Mouse (Mus musculus) forebrain, embryonic 11.5 days (tissue): ENCODE data around the gene Kcne4. TPM values are rescaled to one million over a fixed set of nuclear protein-coding genes. Genes with fewer than 3 reads are reported as not detected.

Experiments
- ATAC-seq: fragments of 200-750 bp; cut with Nextera tagmentation; replicated peaks from 2 replicates; pipeline ENCODE4 v1.8.0; 2017; ENCODE audit warnings: moderate TSS enrichment; ENCODE audit not compliant: low FRiP score
- DNase-seq: peaks from one replicate; pipeline ENCODE4 v3.0.0-alpha.2; 2017; ENCODE audit warnings: low spot score
- H3K27ac ChIP-seq: fragments of 300-500 bp; sonication (generic); 2 replicates; pipeline ENCODE4 v1.5.1; 2014; ENCODE audit warnings: low read depth, low read length
- H3K27me3 ChIP-seq: fragments of 300-500 bp; sonication (generic); 2 replicates; pipeline ENCODE4 v1.6.1; 2014; ENCODE audit warnings: mild to moderate bottlenecking, low read length, mixed read lengths; ENCODE audit not compliant: control insufficient read depth, insufficient read depth
- H3K36me3 ChIP-seq: fragments of 300-500 bp; sonication (generic); 2 replicates; pipeline ENCODE4 v1.6.1; 2014; ENCODE audit warnings: mild to moderate bottlenecking, low read length, moderate library complexity, mixed read lengths; ENCODE audit not compliant: control insufficient read depth, insufficient read depth
- H3K4me1 ChIP-seq: fragments of 300-500 bp; sonication (generic); replicated peaks from 2 replicates; pipeline ENCODE4 v1.6.1; 2014; ENCODE audit warnings: low read length, mixed read lengths; ENCODE audit not compliant: control insufficient read depth, insufficient read depth
- H3K4me2 ChIP-seq: fragments of 300-500 bp; sonication (generic); 2 replicates; pipeline ENCODE4 v1.6.1; 2014; ENCODE audit warnings: low read depth, mild to moderate bottlenecking, low read length, moderate library complexity, mixed read lengths; ENCODE audit not compliant: severe bottlenecking
- H3K4me3 ChIP-seq: fragments of 300-500 bp; sonication (generic); 2 replicates; pipeline ENCODE4 v1.5.1; 2014; ENCODE audit warnings: low read depth, low read length
- H3K9ac ChIP-seq: fragments of 300-500 bp; sonication (generic); 2 replicates; pipeline ENCODE4 v1.6.1; 2014; ENCODE audit warnings: low read length
- H3K9me3 ChIP-seq: fragments of 300-500 bp; sonication (generic); 2 replicates; pipeline ENCODE4 v1.6.1; 2016; ENCODE audit warnings: low read length, mixed read lengths; ENCODE audit not compliant: control insufficient read depth
- WGBS: fragments of 180-500 bp; shearing (Covaris S2); extraction: QIAGEN DNeasy Blood & Tissue Kit; methylation state at CpG from one replicate; pipeline ENCODE4 v1.1.7; 2014; 5-methylcytosine and 5-hydroxymethylcytosine counted together
- polyA plus RNA-seq: library from polyadenylated mRNA; unstranded; fragments of >200 nt; fragmentation: Nextera tagmentation; extraction: Ambion mirVana; gene quantifications from 2 replicates; pipeline ENCODE4 v1.2.1, GENCODE M21; 2014

Gene Kcne4
- polyA plus RNA-seq, 1 experiment from 2014 or later: 0.52 TPM

DNA sequence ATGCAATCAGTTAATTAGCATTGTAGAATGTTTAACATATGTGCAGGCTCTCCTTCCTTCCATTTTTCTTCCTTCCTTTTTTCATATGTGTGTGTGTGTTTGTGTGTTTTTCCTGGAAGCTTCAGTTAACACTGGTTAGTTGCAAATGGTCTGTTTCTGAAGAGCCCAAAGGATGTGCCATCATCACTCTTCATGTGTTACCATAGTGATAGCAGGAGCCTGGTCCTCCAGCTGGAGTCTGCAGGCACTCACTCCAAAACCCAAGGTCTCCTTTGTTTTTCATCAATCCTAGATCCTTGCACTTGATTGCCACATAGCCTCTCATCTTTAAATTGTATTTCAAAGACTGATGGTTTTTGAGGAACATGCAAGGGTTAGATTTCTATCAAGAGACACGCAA is 29.1 kb downstream of the Kcne4 start:
- Histone ChIP-seq H3K4me2 (no peak overlapping the region), H3K4me1 (no peaks in the 10 kb centered on the region), H3K9me3 (no peaks in the 10 kb centered on the region), H3K27me3 (no peaks in the 10 kb centered on the region), H3K36me3 (no peaks in the 10 kb centered on the region), H3K27ac (no peak overlapping the region), H3K4me3 (no peak overlapping the region), H3K9ac (no peak overlapping the region)
- ATAC-seq (no peak), DNase-seq (no peak)
- 95% methylated on average over 1 of the region's 1 CpGs for WGBS

DNA sequence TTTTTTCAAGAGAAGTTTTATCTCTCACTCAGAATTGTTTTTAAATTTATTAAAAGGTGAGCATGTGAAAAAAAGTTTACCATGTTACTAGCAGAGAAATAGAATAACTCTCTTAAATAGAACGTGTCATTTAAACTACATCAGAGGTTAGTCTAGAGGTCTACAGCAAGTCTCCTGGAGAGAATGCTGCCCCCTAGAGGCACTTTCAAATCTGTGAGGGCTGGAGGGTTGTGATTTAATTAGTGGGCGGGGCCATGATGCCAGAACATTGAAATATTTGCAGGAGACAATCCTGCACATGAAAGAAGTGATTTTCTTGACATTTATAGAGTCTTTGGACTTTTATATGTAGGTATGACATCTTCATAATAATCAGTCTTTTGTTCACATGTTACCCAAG is 29.9 kb downstream of the Kcne4 start:
- WGBS: 43% methylated on average over 2 of the region's 2 CpGs
- Histone ChIP-seq H3K4me2 (no peak overlapping the region), H3K27me3 (no peaks in the 10 kb centered on the region), H3K4me1 (no peaks in the 10 kb centered on the region), H3K9ac (no peak overlapping the region), H3K36me3 (no peaks in the 10 kb centered on the region), H3K9me3 (no peaks in the 10 kb centered on the region), H3K4me3 (no peak overlapping the region), H3K27ac (no peak overlapping the region)
- ATAC-seq (no peak), DNase-seq (no peak)

DNA sequence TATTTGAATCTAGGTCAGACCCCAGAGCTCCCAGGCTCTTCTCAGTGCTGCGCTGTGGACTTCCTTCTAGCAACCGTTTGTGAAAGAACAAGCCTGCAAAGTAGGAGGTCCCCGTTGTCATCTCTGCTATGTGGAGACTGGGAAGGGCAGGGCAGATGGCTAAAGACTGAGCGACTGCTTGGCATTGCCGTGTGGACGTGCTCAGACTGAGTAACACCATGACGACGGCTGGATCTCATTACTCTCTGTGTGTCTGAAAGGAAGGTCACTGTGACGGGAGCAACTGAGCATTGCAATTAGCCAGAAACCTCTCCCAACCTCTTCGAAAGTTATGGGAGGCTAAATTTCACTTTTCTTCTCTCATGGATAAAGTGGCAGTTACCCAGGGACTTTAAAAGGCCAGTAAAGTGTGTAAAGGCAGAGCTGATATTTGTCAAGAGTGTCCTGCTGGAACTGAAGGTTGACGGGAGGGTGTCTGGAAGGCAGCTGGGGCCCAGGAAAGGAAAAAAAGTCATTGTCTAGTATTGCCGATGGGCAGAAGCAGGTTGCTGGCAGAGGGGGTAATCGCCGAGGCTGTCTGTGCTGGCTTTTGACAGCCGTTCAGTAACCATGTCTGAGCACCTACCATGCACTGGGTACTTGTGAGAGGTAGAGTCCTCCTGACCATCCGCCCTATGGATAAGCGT is 36.0 kb downstream of the Kcne4 start:
- no peaks in the 10 kb centered on the region for H3K4me1 ChIP-seq
- WGBS: 60% methylated on average over 17 of the region's 17 CpGs
- peak; percentile 93 for ATAC-seq
- no peaks in the 10 kb centered on the region for H3K36me3 ChIP-seq
- H3K9me3 ChIP-seq: no peaks in the 10 kb centered on the region
- no peak overlapping the region for H3K9ac ChIP-seq
- no peak overlapping the region; the same call in 1 of the 2 replicates for H3K27ac ChIP-seq
- no peak overlapping the region for H3K4me2 ChIP-seq
- no peaks in the 10 kb centered on the region for H3K27me3 ChIP-seq
- DNase-seq: peak; percentile 53
- no peak overlapping the region for H3K4me3 ChIP-seq

DNA sequence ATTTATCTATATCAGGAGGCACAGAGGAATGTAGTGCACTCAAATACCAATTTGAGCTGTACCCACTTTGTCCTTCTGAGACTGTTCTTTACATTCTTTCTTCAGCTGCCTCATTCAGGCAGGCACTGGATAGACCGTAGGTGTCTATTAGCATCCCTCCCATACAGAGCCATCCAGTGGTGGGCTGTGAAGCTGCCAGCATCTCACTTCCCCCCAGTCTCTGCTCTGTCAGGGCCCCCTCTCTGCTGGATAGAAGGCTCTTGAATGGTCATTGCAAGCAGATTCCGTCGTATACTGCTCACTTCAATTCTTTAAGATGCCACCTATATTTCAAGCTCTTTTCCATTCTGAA is 36.5 kb downstream of the Kcne4 start:
- ATAC-seq (no peak; the same call in 1 of the 2 replicates), DNase-seq (no peak)
- Histone ChIP-seq H3K4me2 (no peak overlapping the region), H3K9ac (no peak overlapping the region), H3K27ac (no peak overlapping the region), H3K36me3 (no peaks in the 10 kb centered on the region), H3K27me3 (no peaks in the 10 kb centered on the region), H3K4me3 (no peak overlapping the region), H3K9me3 (no peaks in the 10 kb centered on the region), H3K4me1 (no peaks in the 10 kb centered on the region)
- 83% methylated on average over 3 of the region's 3 CpGs for WGBS

DNA sequence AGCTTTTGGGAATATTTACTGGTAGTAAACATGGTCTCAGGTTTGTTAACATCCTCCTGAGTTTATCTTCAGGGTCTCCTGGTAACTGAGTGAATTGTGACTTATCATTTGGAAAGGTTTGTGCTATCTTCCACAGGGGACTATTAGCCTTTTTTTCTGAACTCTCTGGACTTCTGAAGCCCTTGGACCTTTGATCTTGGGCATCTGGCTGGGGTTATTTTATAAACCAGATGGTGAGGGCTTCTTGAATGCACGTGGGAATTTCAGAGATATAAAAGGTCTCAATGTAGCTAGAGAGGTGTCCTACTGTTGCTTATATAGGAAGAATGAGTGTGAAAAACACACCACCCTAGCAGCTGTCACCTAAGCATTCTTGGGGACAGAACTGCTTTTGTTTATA is 37.7 kb downstream of the Kcne4 start:
- 50% methylated on average over 1 of the region's 1 CpGs for WGBS
- no peaks in the 10 kb centered on the region for H3K9me3 ChIP-seq
- DNase-seq (no peak), ATAC-seq (no peak)
- no peak overlapping the region for H3K4me2 ChIP-seq
- H3K36me3 ChIP-seq: no peaks in the 10 kb centered on the region
- no peak overlapping the region for H3K4me3 ChIP-seq
- no peak overlapping the region for H3K27ac ChIP-seq
- H3K9ac ChIP-seq: no peak overlapping the region
- no peaks in the 10 kb centered on the region for H3K4me1 ChIP-seq
- no peaks in the 10 kb centered on the region for H3K27me3 ChIP-seq

DNA sequence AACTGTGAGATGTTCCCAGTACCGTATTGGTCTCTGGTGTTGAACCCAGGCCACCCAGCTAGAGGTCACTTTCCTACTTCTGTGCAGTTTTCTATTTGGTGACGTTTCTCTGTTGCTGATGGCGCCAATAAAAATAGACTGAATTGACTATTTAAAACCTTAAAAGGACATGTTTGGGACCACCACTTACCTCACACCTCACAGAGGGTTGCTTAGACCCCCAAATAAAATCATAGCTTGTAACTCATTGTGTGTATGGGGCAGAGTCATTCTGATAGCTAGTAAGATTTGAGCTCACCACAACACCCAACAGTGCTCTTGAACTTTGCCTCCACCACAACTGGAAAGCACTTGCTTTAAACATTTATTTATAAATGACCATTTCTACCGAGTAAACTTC is 43.0 kb downstream of the Kcne4 start:
- Histone ChIP-seq H3K27ac (no peak overlapping the region), H3K4me3 (no peak overlapping the region), H3K36me3 (no peaks in the 10 kb centered on the region), H3K27me3 (no peaks in the 10 kb centered on the region), H3K9ac (no peak overlapping the region), H3K9me3 (no peaks in the 10 kb centered on the region), H3K4me2 (no peak overlapping the region), H3K4me1 (no peaks in the 10 kb centered on the region)
- DNase-seq: no peak
- ATAC-seq: no peak
- WGBS: 83% methylated on average over 4 of the region's 4 CpGs

DNA sequence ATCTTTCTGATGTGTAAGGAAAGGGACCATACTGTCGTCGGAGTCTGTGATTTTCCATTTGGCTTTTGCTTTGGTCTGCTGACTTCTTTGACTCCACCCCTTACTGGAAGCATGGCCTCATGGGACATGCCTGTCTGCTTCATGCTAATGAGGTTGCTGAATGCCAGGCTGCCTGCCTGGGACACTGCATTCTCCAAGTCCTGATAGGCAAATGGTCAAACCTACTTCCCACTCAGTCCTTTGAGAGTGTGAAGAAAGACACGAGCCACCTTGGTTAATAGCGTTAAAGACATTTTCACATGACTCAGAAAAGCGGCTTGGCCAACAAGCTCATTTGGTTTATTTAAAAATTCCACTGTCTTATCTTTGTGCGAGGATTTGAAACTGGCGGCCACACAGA is 43.5 kb downstream of the Kcne4 start:
- Histone ChIP-seq H3K27ac (no peak overlapping the region), H3K36me3 (no peaks in the 10 kb centered on the region), H3K4me2 (no peak overlapping the region), H3K9me3 (no peaks in the 10 kb centered on the region), H3K4me1 (no peaks in the 10 kb centered on the region), H3K27me3 (no peaks in the 10 kb centered on the region), H3K9ac (no peak overlapping the region), H3K4me3 (no peak overlapping the region)
- no peak for ATAC-seq
- WGBS: 94% methylated on average over 7 of the region's 7 CpGs
- no peak for DNase-seq

DNA sequence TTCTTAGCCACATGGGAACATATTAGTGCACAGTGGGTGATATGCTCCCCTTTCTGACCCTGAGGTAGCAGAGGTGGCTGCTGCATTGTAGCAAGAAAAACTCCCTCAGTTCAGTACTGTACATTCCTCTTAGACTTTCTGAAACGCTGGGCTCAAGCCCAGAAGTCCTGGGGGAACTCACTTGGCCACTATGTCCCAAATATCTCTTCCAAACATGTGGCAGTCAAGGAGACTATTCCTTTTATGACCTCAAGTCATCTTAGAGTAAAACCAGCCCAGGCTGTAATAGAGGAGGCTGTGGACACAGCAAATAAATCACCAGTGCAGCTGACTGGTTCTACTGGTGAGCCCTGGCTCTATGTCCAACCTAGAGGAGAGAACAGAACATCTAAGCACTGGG is 45.7 kb downstream of the Kcne4 start:
- Histone ChIP-seq H3K4me1 (no peaks in the 10 kb centered on the region), H3K4me2 (no peak overlapping the region), H3K9me3 (no peaks in the 10 kb centered on the region), H3K9ac (no peak overlapping the region), H3K27ac (no peak overlapping the region), H3K27me3 (no peaks in the 10 kb centered on the region; the same call in 1 of the 2 replicates), H3K36me3 (no peaks in the 10 kb centered on the region), H3K4me3 (no peak overlapping the region)
- DNase-seq (no peak), ATAC-seq (no peak)
- 55% methylated on average over 1 of the region's 1 CpGs for WGBS

DNA sequence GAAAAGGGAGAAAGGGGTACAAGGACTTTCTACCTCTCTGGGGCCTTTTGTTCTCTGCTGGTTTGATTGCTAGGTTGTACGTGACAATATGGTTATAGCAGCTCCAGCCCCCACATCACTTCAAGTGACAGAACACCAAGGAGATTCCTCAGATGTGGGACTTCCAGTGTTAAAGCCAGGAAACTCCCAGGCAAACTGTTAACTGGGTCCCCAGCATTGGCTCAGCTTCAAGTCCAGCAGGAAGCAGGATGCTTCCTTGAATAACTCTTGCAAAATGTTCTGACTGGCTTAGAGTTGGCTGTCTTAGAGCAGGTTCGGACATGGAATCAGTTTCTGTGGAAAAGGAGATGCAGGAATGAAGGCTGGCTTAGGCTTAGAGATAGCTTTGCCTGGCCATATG is 47.3 kb downstream of the Kcne4 start:
- Histone ChIP-seq H3K4me3 (no peak overlapping the region), H3K4me2 (no peak overlapping the region), H3K27ac (no peak overlapping the region), H3K36me3 (no peaks in the 10 kb centered on the region), H3K4me1 (no peaks in the 10 kb centered on the region), H3K9me3 (no peaks in the 10 kb centered on the region), H3K27me3 (no peaks in the 10 kb centered on the region; the same call in 1 of the 2 replicates), H3K9ac (no peak overlapping the region)
- 84% methylated on average over 2 of the region's 2 CpGs for WGBS
- ATAC-seq (no peak), DNase-seq (no peak)
